Mouse (Mus musculus) intestine, embryonic 14.5 days (tissue): Measurements from ENCODE around the gene Dtx2. TPM values are rescaled to one million over a fixed set of nuclear protein-coding genes. Genes with fewer than 3 reads are reported as not detected.
A peak's percentile ranks its signal among the peaks of the same experiment; 100 is the strongest.

Experiments
- ATAC-seq: fragments of 200-750 bp; cut with Nextera tagmentation; replicated peaks from 2 replicates; pipeline ENCODE4 v1.8.0; 2017; ENCODE audit warnings: low read depth, moderate number of reproducible peaks, moderate TSS enrichment, moderate library complexity; ENCODE audit not compliant: low FRiP score, low TSS enrichment
- DNase-seq: peaks from one replicate; pipeline ENCODE4 v3.0.0-alpha.2; 2018; ENCODE audit warnings: low spot score
- H3K27ac ChIP-seq: fragments of 300-500 bp; sonication (generic); 2 replicates; pipeline ENCODE4 v1.5.1; 2014; ENCODE audit warnings: low read depth, mild to moderate bottlenecking, control low read depth
- H3K27me3 ChIP-seq: fragments of 300-500 bp; sonication (generic); replicated peaks from 2 replicates; pipeline ENCODE4 v1.6.1; 2014; ENCODE audit warnings: low read length, control low read depth; ENCODE audit not compliant: control insufficient read depth, insufficient read depth
- H3K36me3 ChIP-seq: fragments of 300-500 bp; sonication (generic); 2 replicates; pipeline ENCODE4 v1.6.1; 2014; ENCODE audit warnings: low read length, control low read depth; ENCODE audit not compliant: control insufficient read depth, insufficient read depth
- H3K4me1 ChIP-seq: fragments of 300-500 bp; sonication (generic); replicated peaks from 2 replicates; pipeline ENCODE4 v1.6.1; 2014; ENCODE audit warnings: low read length, control low read depth, mixed read lengths; ENCODE audit not compliant: control insufficient read depth, insufficient read depth
- H3K4me2 ChIP-seq: fragments of 300-500 bp; sonication (generic); 2 replicates; pipeline ENCODE4 v1.6.1; 2014; ENCODE audit warnings: low read length
- H3K4me3 ChIP-seq: fragments of 300-500 bp; sonication (generic); 2 replicates; pipeline ENCODE4 v1.5.1; 2014; ENCODE audit warnings: low read depth, low read length, control low read depth, mixed read lengths
- H3K9ac ChIP-seq: fragments of 300-500 bp; sonication (generic); 2 replicates; pipeline ENCODE4 v1.6.1; 2014; ENCODE audit warnings: mild to moderate bottlenecking, low read length
- H3K9me3 ChIP-seq: fragments of 300-500 bp; sonication (generic); 2 replicates; pipeline ENCODE4 v1.6.1; 2016; ENCODE audit warnings: low read length, control low read depth; ENCODE audit not compliant: control insufficient read depth
- WGBS: fragments of 180-500 bp; shearing (Covaris S2); extraction: QIAGEN DNeasy Blood & Tissue Kit; methylation state at CpG from one replicate; pipeline ENCODE4 v1.1.7; 2014; 5-methylcytosine and 5-hydroxymethylcytosine counted together
- polyA plus RNA-seq: library from polyadenylated mRNA; unstranded; fragments of >200 nt; fragmentation: Nextera tagmentation; extraction: Ambion mirVana; gene quantifications from 2 replicates; pipeline ENCODE4 v1.2.1, GENCODE M21; 2014

The Dtx2 gene
- polyA plus RNA-seq, 1 experiment from 2014 or later, result 23.2 TPM

GRCm38 (mm10) chr5:135966866-135967265 is 27.7 kb upstream of the Dtx2 start:
- 59% methylated on average over 9 of the region's 9 CpGs for WGBS
- H3K36me3 ChIP-seq, result no peaks in the 10 kb centered on the region
- no peak for DNase-seq
- H3K9ac ChIP-seq, result no peak overlapping the region
- no peaks in the 10 kb centered on the region; the same call in 1 of the 2 replicates for H3K4me1 ChIP-seq
- no peak overlapping the region for H3K4me2 ChIP-seq
- no peaks in the 10 kb centered on the region for H3K27me3 ChIP-seq
- no peak for ATAC-seq
- H3K27ac ChIP-seq, result no peak overlapping the region
- H3K4me3 ChIP-seq, result no peak overlapping the region
- no peaks in the 10 kb centered on the region for H3K9me3 ChIP-seq

GRCm38 (mm10) chr5:135968781-135969180 is 25.8 kb upstream of the Dtx2 start:
- Histone ChIP-seq H3K36me3 (no peaks in the 10 kb centered on the region), H3K27ac (no peak overlapping the region), H3K27me3 (no peaks in the 10 kb centered on the region), H3K9ac (no peak overlapping the region), H3K4me3 (no peak overlapping the region), H3K9me3 (no peaks in the 10 kb centered on the region), H3K4me1 (no peaks in the 10 kb centered on the region; the same call in 1 of the 2 replicates), H3K4me2 (no peak overlapping the region)
- DNase-seq (peak; percentile 73), ATAC-seq (no peak)
- WGBS, result 61% methylated on average over 1 of the region's 1 CpGs

GRCm38 (mm10) chr5:135970247-135970646 is 24.4 kb upstream of the Dtx2 start:
- no peaks in the 10 kb centered on the region; the same call in 1 of the 2 replicates for H3K4me1 ChIP-seq
- no peaks in the 10 kb centered on the region for H3K36me3 ChIP-seq
- WGBS, result 66% methylated on average over 6 of the region's 6 CpGs
- ATAC-seq (no peak), DNase-seq (no peak)
- H3K4me3 ChIP-seq, result no peak overlapping the region
- H3K27ac ChIP-seq, result no peak overlapping the region
- H3K27me3 ChIP-seq, result no peaks in the 10 kb centered on the region
- H3K9ac ChIP-seq, result no peak overlapping the region
- no peak overlapping the region for H3K4me2 ChIP-seq
- no peaks in the 10 kb centered on the region for H3K9me3 ChIP-seq

GRCm38 (mm10) chr5:135971876-135972275 is 22.7 kb upstream of the Dtx2 start:
- 80% methylated on average over 7 of the region's 7 CpGs for WGBS
- H3K27ac ChIP-seq, result no peak overlapping the region
- ATAC-seq (no peak), DNase-seq (no peak)
- H3K27me3 ChIP-seq, result no peaks in the 10 kb centered on the region
- no peaks in the 10 kb centered on the region for H3K9me3 ChIP-seq
- H3K9ac ChIP-seq, result no peak overlapping the region
- no peak overlapping the region for H3K4me3 ChIP-seq
- no peak overlapping the region for H3K4me2 ChIP-seq
- no peaks in the 10 kb centered on the region for H3K36me3 ChIP-seq
- H3K4me1 ChIP-seq, result no peaks in the 10 kb centered on the region

GRCm38 (mm10) chr5:135974365-135974764 is 20.2 kb upstream of the Dtx2 start, which contains the start of gene Ssc4d:
Gene Ssc4d, minus strand, starts transcription at chr5:135974531.
- Histone ChIP-seq H3K9ac (peak within 1 kb of the TSS; percentile 13; the same call in 1 of the 2 replicates), H3K4me1 (no peaks in the 10 kb centered on the region), H3K4me3 (no peak within 1 kb of the TSS), H3K4me2 (peak within 1 kb of the TSS; percentile 33; the same call in 1 of the 2 replicates), H3K9me3 (no peaks in the 10 kb centered on the region), H3K27me3 (no peaks in the 10 kb centered on the region), H3K36me3 (no peaks in the 10 kb centered on the region), H3K27ac (no peak within 1 kb of the TSS)
- 0 out of 2 replicates have a peak, but pooled peaks have one; percentile 19 for ATAC-seq
- WGBS, result 14% methylated on average over 9 of the region's 9 CpGs
- no peak for DNase-seq

- no peaks in the 10 kb centered on the region for H3K27me3 ChIP-seq
- no peaks in the 10 kb centered on the region for H3K36me3 ChIP-seq
- ATAC-seq (no peak), DNase-seq (no peak)
- no peak overlapping the region for H3K9ac ChIP-seq
- 86% methylated on average over 8 of the region's 8 CpGs for WGBS
- no peaks in the 10 kb centered on the region for H3K9me3 ChIP-seq
- H3K4me2 ChIP-seq, result no peak overlapping the region
- no peak overlapping the region for H3K27ac ChIP-seq
- H3K4me3 ChIP-seq, result no peak overlapping the region
- no peaks in the 10 kb centered on the region for H3K4me1 ChIP-seq
Observed at GRCm38 (mm10) chr5:135975893-135976668, 18.5 kb upstream of the Dtx2 start.

- Histone ChIP-seq H3K9me3 (no peaks in the 10 kb centered on the region), H3K4me1 (no peaks in the 10 kb centered on the region), H3K27ac (no peak overlapping the region), H3K9ac (no peak overlapping the region), H3K27me3 (no peaks in the 10 kb centered on the region), H3K36me3 (no peaks in the 10 kb centered on the region), H3K4me2 (no peak overlapping the region), H3K4me3 (no peak overlapping the region)
- WGBS, result 83% methylated on average over 5 of the region's 5 CpGs
- ATAC-seq (no peak), DNase-seq (no peak)
Observed at GRCm38 (mm10) chr5:135979381-135979780, 15.2 kb upstream of the Dtx2 start.

GRCm38 (mm10) chr5:135979904-135980303 is 14.7 kb upstream of the Dtx2 start, which contains the start of gene Zp3:
Gene Zp3, plus strand, starts transcription at chr5:135980099.
- DNase-seq (no peak), ATAC-seq (no peak)
- Histone ChIP-seq H3K27me3 (no peaks in the 10 kb centered on the region), H3K4me1 (no peaks in the 10 kb centered on the region), H3K9me3 (no peaks in the 10 kb centered on the region), H3K36me3 (no peaks in the 10 kb centered on the region), H3K4me3 (no peak within 1 kb of the TSS), H3K4me2 (no peak within 1 kb of the TSS), H3K27ac (no peak within 1 kb of the TSS), H3K9ac (no peak within 1 kb of the TSS)
- 78% methylated on average over 8 of the region's 8 CpGs for WGBS

GRCm38 (mm10) chr5:135982398-135982797 is 12.2 kb upstream of the Dtx2 start:
- no peak overlapping the region for H3K27ac ChIP-seq
- no peak overlapping the region for H3K9ac ChIP-seq
- H3K36me3 ChIP-seq, result no peaks in the 10 kb centered on the region
- no peak overlapping the region for H3K4me2 ChIP-seq
- H3K4me1 ChIP-seq, result no peaks in the 10 kb centered on the region
- ATAC-seq (peak; percentile 70; the same call in 1 of the 2 replicates), DNase-seq (peak; percentile 83)
- no peak overlapping the region for H3K4me3 ChIP-seq
- H3K27me3 ChIP-seq, result no peaks in the 10 kb centered on the region
- no peaks in the 10 kb centered on the region for H3K9me3 ChIP-seq
- 36% methylated on average over 6 of the region's 6 CpGs for WGBS
